Mouse (Mus musculus): Measurements from ENCODE around the gene Cant1. TPM values are rescaled to one million over a fixed set of nuclear protein-coding genes. Genes with fewer than 3 reads are reported as not detected.
"Not testable (repeated sequence)": the region's sequence is repeated elsewhere in the genome, so short reads cannot be mapped to it uniquely, and the experiment has no call there.

The Cant1 gene
- polyA plus RNA-seq, 2 experiments = 6.0 to 8.3 TPM

DNA sequence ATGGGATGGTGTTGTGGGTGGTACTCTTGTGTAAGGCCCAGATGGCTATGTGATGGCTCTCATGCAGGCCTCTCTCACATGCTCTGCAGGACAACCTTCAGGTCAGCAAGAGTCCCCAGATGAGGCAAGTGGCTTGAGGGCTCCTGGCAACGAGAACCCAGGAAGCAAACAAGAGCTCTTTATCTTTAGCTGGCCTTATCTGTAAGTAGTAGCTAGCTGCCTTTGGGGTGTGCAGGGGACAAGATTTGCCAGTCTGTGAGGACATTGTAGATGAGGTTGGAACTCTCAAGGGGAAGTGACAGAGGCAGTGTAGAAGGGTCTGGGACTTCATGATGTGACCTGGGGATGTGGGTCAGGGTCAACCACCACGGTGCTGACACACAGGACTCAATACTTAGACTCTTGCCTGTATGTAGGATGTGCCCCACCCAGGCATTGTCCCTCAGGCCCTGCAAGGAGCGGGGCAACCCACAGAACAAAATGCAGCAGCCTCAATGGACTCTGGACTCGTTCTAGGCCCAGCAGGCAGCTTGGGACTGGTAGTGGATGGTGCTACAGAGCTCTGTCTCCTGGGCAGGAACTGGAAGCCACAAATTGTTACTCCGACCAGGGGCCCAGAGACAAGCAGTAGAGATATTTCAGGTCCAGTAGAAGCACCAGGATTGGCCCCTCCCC lies 18.9 kb downstream of the Cant1 start:
- H3K9ac ChIP-seq (replicated peaks) = no peak overlapping the region; the same call in 1 of the 2 replicates
- H3K27ac ChIP-seq = no peak overlapping the region
- DNase-seq (ENCODE audit: low read depth in 3 of 3, low spot score in 3 of 3) = no peak
- peak overlapping the region; percentile 28 for H3K4me2 ChIP-seq (ENCODE audit: low read depth)
- no peaks in the 10 kb centered on the region for H3K27me3 ChIP-seq (ENCODE audit: control insufficient read depth, insufficient read depth, low read length)
- WGBS (ENCODE audit: insufficient replicate concordance) = 13% methylated on average over 5 of the region's 5 CpGs
- ATAC-seq (ENCODE audit: insufficient read depth) = peak; percentile 55
- H3K4me3 ChIP-seq (ENCODE audit: insufficient read depth in 1 of 2, low read depth in 2 of 2, low read length in 2 of 2) = no peak overlapping the region
- peaks cover 9 to 25% of the 10 kb centered on the region in 2 experiments for H3K4me1 ChIP-seq (replicated peaks; ENCODE audit: control insufficient read depth in 2 of 2, insufficient read depth in 2 of 2, low read length in 1 of 2)
- H3K36me3 ChIP-seq (replicated peaks; ENCODE audit: control insufficient read depth, insufficient read depth, low read depth) = no peaks in the 10 kb centered on the region; the same call in 1 of the 2 replicates
- TF ChIP-seq CTCF (IDR thresholded peaks at IDR 0.05; ENCODE audit: low read depth) (no peak), EP300 (IDR thresholded peaks at IDR 0.05; ENCODE audit: low read depth) (peak; percentile 71)
- H3K9me3 ChIP-seq (ENCODE audit: control insufficient read depth, low read length) = no peaks in the 10 kb centered on the region

DNA sequence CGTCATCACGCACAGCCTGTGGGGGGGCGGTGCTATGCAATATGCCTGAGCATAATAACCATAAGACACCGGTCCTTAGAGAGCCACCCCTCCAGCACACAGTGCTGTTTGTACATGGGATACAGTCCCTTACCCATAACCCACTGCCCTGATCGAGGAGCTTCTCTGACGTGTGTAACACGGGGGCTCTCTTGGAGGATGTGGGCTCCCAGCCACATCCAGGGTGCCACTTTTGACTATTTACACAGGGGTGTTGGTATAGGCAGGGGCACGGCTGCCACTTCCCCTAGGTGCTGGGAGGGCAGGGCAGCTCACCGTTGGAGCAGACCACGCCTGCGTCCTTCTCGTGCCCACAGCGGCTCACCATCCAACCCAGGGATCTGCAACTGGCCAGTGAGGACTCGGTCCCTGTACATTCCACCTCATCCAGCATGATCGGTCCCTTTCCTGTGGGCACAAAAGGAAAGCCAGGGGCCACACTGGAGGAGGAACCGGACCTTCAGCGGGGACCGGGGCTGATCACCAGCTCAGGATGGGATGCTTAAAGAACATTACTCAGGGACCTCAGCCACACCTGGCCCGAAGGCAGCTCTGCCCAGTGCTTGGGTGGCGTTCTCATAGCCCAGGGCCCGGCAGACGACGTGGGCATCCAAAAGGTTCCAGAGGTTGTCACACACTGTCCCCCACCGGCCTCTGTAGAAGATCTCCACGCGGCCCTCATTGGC lies 20.9 kb downstream of the Cant1 start:
- DNase-seq (ENCODE audit: low read depth in 3 of 3, low spot score in 3 of 3) (no peak), ATAC-seq (ENCODE audit: insufficient read depth) (no peak)
- WGBS (ENCODE audit: insufficient replicate concordance) = 80% methylated on average over 26 of the region's 26 CpGs
- peaks cover 9 to 25% of the 10 kb centered on the region in 2 experiments for H3K4me1 ChIP-seq (replicated peaks; ENCODE audit: control insufficient read depth in 2 of 2, insufficient read depth in 2 of 2, low read length in 1 of 2)
- TF ChIP-seq EP300 (IDR thresholded peaks at IDR 0.05; ENCODE audit: low read depth) (no peak), CTCF (IDR thresholded peaks at IDR 0.05; ENCODE audit: low read depth) (no peak)
- H3K36me3 ChIP-seq (replicated peaks; ENCODE audit: control insufficient read depth, insufficient read depth, low read depth) = no peaks in the 10 kb centered on the region; the same call in 1 of the 2 replicates
- no peak overlapping the region for H3K27ac ChIP-seq
- H3K9ac ChIP-seq (replicated peaks) = no peak overlapping the region
- H3K27me3 ChIP-seq (ENCODE audit: control insufficient read depth, insufficient read depth, low read length) = no peaks in the 10 kb centered on the region
- H3K4me2 ChIP-seq (ENCODE audit: low read depth) = no peak overlapping the region
- no peaks in the 10 kb centered on the region for H3K9me3 ChIP-seq (ENCODE audit: control insufficient read depth, low read length)
- H3K4me3 ChIP-seq (ENCODE audit: insufficient read depth in 1 of 2, low read depth in 2 of 2, low read length in 2 of 2) = no peak overlapping the region

DNA sequence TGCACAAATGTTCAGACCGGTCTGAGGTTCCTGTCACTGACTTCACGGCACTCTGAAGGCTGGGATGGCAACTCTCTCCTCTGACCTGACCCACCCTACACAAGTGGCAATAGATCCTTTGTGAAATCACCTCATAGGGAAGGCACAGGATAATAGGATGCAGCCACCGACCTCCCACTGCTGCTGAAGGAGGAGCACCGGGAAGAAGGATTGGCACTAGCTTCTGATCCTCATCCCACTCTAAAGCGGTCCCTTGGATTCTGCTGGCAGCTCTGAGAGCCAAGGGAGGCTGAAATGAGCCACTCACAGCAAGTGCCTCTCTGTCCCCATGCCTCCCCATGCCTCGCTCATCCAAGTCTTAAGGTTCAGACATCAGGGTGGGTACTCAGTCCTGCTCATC lies 24.3 kb downstream of the Cant1 start:
- ATAC-seq (ENCODE audit: insufficient read depth) = no peak
- H3K27me3 ChIP-seq (ENCODE audit: control insufficient read depth, insufficient read depth, low read length) = no peaks in the 10 kb centered on the region
- H3K9ac ChIP-seq (replicated peaks) = no peak overlapping the region
- H3K4me1 ChIP-seq (replicated peaks; ENCODE audit: control insufficient read depth in 2 of 2, insufficient read depth in 2 of 2, low read length in 1 of 2) = peaks cover under 1 to 2% of the 10 kb centered on the region in 2 experiments
- no peak overlapping the region for H3K4me3 ChIP-seq (ENCODE audit: insufficient read depth in 1 of 2, low read depth in 2 of 2, low read length in 2 of 2)
- no peak for TF ChIP-seq CTCF (IDR thresholded peaks at IDR 0.05; ENCODE audit: low read depth)
- TF ChIP-seq EP300 (IDR thresholded peaks at IDR 0.05; ENCODE audit: low read depth) = no peak
- no peak overlapping the region for H3K4me2 ChIP-seq (ENCODE audit: low read depth)
- 45% methylated on average over 6 of the region's 6 CpGs for WGBS (ENCODE audit: insufficient replicate concordance)
- no peak for DNase-seq (ENCODE audit: low read depth in 3 of 3, low spot score in 3 of 3)
- H3K36me3 ChIP-seq (replicated peaks; ENCODE audit: control insufficient read depth, insufficient read depth, low read depth) = no peaks in the 10 kb centered on the region; the same call in 1 of the 2 replicates
- no peak overlapping the region for H3K27ac ChIP-seq
- no peaks in the 10 kb centered on the region for H3K9me3 ChIP-seq (ENCODE audit: control insufficient read depth, low read length)

DNA sequence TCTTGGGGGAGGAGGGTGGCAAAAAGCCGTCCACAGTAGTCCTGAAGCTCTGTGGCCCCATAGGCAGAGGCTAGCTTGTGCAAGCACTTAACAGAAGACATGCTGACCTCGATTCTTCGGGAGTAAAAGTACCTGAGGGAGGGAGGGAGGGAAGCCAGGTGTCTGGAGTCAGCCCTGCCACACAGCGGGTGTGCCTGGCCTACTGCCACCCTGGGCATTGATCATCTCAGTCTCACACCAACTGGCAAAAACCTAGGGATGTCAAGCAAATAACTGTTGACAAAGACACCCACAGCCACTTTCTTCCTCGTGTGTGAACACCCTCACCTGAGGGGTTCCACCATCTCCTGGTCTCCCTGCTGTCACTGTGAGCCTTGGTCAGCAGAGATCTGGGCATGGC lies 24.9 kb downstream of the Cant1 start:
- ATAC-seq (ENCODE audit: insufficient read depth) = no peak

DNA sequence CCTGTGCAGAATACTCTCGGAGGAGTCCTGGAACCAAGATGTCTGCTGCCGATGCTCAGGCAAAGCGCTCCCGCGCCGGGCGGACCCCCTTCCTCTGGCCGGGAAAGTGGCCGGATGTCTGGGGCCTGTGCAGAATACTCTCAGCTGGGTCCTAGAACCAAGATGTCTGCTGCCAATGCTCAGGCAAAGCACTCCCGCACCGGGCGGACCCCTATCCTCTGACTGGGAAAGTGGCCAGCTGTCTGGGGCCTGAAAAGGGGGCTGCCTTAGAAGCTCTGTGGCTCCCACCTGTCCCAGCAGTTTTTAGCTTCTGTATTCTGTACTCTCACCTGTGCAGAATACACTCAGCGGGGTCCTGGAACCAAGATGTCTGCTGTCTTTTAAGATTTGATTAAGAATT lies 31.1 kb downstream of the Cant1 start:
- H3K36me3 ChIP-seq (replicated peaks; ENCODE audit: control insufficient read depth, insufficient read depth, low read depth); DNase-seq (ENCODE audit: low read depth in 3 of 3, low spot score in 3 of 3); ATAC-seq (ENCODE audit: insufficient read depth); H3K27me3 ChIP-seq (ENCODE audit: control insufficient read depth, insufficient read depth, low read length); H3K27ac ChIP-seq; H3K9me3 ChIP-seq (ENCODE audit: control insufficient read depth, low read length); H3K4me3 ChIP-seq (ENCODE audit: insufficient read depth in 1 of 2, low read depth in 2 of 2, low read length in 2 of 2); H3K4me1 ChIP-seq (replicated peaks; ENCODE audit: control insufficient read depth in 2 of 2, insufficient read depth in 2 of 2, low read length in 1 of 2); H3K9ac ChIP-seq (replicated peaks); H3K4me2 ChIP-seq (ENCODE audit: low read depth): not testable (repeated sequence)
- WGBS (ENCODE audit: insufficient replicate concordance) = 82% methylated on average over 13 of the region's 13 CpGs

More for the DNA sequence above, 24.9 kb downstream of the Cant1 start:
- no peak overlapping the region for H3K9ac ChIP-seq (replicated peaks)
- H3K27me3 ChIP-seq (ENCODE audit: control insufficient read depth, insufficient read depth, low read length) = no peaks in the 10 kb centered on the region
- H3K9me3 ChIP-seq (ENCODE audit: control insufficient read depth, low read length) = no peaks in the 10 kb centered on the region
- H3K4me1 ChIP-seq (replicated peaks; ENCODE audit: control insufficient read depth in 2 of 2, insufficient read depth in 2 of 2, low read length in 1 of 2) = no peaks in the 10 kb centered on the region
- H3K36me3 ChIP-seq (replicated peaks; ENCODE audit: control insufficient read depth, insufficient read depth, low read depth) = no peaks in the 10 kb centered on the region; the same call in 1 of the 2 replicates
- no peak overlapping the region for H3K27ac ChIP-seq
- H3K4me2 ChIP-seq (ENCODE audit: low read depth) = no peak overlapping the region
- no peak overlapping the region for H3K4me3 ChIP-seq (ENCODE audit: insufficient read depth in 1 of 2, low read depth in 2 of 2, low read length in 2 of 2)
- no peak for DNase-seq (ENCODE audit: low read depth in 3 of 3, low spot score in 3 of 3)
- TF ChIP-seq EP300 (IDR thresholded peaks at IDR 0.05; ENCODE audit: low read depth) = no peak
- no peak for TF ChIP-seq CTCF (IDR thresholded peaks at IDR 0.05; ENCODE audit: low read depth)
- WGBS (ENCODE audit: insufficient replicate concordance) = 44% methylated on average over 5 of the region's 5 CpGs

Measured in liver, embryonic 14.5 days (tissue).